Mouse (Mus musculus) T-helper 17 cell (primary cell): ENCODE measurements around the gene Tut7.

Experiments
- in situ Hi-C, 2 experiments: fragments of 300-600 bp; cut with MboI, MseI; formaldehyde crosslinking; loops; 1 replicate in 1 of 2; 2 replicates in 1 of 2; pipeline ENCODE4 v1.15.1; 2025; ENCODE audit warnings: high pct_unique_total_duplicates in 2 of 2

Gene Tut7

DNA sequence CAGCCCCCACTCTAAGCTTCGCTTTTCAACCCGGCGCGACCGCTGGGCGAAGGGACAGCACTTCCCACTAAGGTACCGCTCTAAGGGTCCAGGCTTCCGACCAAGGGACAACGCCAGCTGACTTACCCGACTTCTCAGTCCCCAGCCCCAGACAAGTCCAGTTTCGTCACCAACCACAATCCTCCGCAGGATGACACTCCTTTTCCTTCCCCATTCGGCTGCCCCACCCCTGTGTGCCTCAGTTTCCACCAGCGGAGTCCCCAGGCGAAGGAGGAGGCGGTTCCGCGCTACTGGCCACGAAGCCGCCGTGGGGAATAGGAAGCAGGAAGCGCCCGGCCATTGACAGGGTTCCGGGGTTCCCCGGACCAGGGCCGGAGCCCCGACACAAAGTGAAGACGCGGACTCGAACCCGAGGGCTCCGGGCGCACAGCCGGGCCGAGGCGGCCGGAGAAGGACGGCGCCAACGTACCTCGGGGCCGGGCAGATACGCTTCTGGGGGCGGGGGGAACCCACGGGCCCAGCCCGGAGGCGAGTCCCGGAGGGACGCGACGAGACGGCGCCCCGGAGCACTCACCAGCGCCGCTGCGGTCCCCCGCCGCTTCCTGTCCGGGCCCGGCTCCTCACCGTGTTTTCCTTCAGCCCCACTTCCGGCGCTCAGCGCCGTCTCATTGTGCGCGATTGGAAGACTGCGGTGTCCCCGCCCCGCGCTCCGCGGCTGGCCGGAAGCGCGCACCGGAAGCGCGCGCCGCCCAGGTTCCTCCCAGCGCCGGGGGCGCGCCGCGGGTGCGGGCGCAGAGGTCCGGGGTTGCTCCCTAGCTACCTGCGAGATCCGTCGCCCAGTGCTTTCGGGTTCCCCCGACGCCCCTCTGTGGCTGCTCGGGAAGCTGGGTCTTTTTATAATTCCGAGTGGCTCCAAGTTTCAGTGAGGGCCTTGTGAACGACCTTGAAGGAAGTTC is at the start of gene Tut7:
Gene Tut7, minus strand, starts transcription at position 641 of the 956 bp plus-strand sequence.
- in situ Hi-C loops, result no loop called here

DNA sequence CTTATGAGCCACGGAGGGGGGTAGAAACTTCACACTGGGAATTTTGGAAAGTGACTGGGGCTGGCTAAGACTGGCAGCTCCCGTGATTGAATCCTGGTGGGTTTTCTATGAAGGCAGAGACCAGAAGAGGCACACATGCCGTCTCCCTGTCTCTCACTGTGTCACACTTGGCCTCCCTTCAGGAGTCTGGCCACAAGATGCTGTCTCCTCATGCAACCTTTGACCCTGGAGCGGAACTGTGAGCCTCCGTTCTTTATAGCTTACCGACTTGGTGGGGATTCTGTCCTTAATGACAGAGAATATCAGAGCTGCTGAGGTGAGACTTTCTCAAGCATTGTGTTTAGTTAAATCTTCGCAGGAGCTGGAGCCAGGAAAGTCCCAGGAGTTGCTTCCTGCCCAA is 49.5 kb upstream of the Tut7 start:
- in situ Hi-C loops, result loop anchor here in 1 of 2 experiments (25.0 kb wide), 3 partner anchors 860 to 1090 kb away; no protein-coding TSS in a partner anchor

DNA sequence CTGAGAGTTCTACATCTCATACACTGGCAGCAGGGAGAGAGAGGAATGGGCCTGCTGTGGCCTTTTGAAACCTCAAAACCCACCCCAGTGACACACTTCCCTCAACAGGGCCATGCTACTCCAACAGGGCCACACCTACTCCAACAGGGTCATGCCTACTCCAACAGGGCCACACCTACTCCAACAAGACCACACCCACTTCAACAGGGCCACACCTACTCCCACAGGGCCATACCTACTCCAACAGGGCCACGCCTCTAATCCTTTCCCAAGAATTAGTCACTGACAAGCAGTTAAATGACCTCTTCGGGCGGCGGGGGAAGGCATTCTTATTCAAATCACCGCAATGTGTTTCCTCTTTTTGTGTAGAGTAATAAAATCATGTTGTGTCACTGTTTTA is 47.1 kb upstream of the Tut7 start:
- in situ Hi-C loops, result loop anchor here in 1 of 2 experiments (25.0 kb wide), 3 partner anchors 858 to 1092 kb away; no protein-coding TSS in a partner anchor

DNA sequence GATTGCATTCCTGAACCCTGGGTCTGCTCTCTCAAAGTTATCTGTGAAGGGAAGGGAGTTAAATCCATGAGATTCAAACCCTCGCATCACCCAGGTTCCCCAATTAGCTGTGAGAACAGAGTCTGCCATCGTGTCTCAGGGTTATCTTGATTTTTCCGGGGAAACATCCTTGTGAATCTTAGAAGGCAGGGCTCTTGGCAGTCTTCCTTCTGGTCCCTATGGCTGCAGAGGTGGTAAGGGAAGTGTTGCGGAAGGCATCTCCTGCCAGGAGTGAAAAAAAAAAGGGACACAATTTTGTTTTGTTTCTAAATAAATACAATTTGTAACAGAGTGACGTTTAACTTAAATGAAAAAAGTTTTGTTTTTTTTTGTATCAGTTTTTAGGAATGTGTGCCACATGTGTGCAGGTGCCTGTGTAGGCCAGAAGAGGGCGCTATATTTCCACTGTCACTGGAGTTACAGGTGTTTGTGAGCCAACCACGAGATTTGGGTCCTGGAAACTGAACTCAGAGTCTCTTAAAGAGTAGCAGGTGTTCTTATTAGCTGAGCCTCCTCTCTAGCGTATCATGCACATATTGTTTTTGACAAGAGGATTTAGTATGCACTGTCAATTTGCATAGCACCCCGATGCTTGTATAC is 45.2 kb upstream of the Tut7 start:
- in situ Hi-C loops, result loop anchor here in 1 of 2 experiments (10.0 to 25.0 kb wide), 4 partner anchors 607 to 1094 kb away; no protein-coding TSS in a partner anchor

DNA sequence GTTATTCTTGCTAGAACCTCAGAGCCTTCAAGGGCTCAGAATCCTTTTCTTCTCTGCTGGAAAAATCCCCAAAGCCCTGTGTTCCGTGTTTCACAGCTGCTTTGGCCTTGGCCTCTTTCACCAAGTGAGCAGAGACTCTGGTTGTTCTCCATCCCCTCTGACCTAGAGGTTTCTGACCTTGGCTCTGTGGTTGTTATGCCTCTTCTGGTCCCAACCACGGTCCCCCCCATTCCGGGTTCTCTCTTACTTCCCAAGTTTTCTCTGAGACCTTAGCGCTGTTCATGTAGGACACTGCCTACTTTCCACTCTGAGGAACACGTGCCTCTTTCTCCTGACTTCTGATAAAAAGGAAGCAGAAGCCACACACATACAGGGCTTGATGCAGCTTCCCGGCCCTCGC is 44.2 kb upstream of the Tut7 start:
- in situ Hi-C loops, result loop anchor here in 1 of 2 experiments (10.0 to 25.0 kb wide), 4 partner anchors 608 to 1095 kb away; no protein-coding TSS in a partner anchor

DNA sequence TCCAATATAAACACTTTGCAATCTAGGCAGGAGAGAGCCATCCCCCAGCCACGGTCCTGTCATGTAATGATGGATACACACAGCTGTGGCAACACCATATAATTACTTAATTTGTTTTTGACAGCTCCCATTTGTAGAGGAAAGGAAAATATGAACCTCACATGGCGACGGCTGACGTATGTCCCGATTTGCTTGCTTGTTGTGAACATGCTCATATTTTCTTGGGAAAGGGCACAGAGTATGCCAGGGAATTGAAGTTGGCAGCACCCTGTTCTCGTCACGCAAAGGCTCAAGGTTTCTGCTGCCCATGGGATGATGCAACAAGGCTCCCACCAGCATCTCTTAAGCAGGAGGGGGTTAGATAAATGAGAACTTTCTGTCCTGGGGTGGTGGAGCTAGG is 36.6 kb upstream of the Tut7 start:
- in situ Hi-C loops, result loop anchor here in 1 of 2 experiments (25.0 kb wide), 3 partner anchors 847 to 1103 kb away; no protein-coding TSS in a partner anchor

DNA sequence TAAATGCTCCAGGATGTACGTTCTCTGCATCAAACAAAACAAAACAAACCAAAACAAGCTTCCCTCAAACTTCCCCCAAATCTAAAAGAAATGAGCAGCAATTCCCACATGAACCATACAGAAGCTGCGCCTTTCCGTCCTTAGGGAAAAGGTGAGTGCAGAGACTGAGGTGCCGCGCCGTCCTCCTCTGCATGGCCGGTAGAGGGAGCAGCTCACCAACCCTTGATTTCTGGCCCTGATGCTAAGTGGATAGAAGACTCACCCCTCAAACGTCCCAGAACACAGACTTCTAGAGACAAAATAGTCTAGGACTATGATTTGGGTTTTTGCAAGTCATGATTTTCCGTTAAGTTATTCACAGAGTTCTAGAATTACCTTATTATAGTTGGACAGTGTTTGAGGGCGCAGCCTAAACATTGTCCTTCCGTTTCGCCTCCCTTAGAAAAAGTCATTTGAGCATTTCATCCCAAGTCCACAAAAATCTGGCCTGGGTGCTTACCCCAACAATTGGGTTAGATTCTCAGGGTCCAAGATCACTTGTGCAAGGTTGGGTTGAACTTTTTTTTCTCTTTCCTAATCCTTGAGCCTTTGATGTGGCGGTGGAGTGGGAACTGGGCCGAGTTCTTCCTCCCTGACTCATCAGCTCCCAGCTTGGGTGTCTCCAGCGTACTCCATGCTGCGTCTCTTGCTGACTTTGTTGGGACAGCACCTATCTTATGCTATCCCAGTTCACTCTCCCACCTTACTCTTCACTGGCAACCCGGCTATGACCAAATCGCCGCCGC is 33.5 kb upstream of the Tut7 start:
- in situ Hi-C loops, result loop anchor here in 1 of 2 experiments (25.0 kb wide), 3 partner anchors 844 to 1106 kb away; no protein-coding TSS in a partner anchor

DNA sequence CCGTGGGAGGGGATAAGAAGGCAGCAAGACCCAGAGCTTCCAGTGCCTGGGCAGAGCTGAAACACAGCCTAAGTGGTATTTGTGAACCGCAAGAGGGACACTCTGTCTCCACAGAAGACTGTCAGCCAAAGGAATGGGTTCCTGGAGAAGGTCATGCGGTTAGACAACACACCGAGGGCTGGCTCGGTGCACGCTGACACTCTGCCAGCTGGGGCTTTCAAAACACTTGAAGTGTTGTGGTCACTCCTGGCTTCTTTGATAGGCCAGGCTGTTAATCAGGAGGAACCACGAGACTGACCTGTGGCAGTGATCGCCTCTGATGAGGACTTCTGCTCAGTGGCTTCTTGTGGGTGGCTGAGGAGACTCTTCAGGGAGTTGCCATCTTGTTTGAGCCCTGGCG is 30.5 kb upstream of the Tut7 start:
- in situ Hi-C loops, result loop anchor here in 1 of 2 experiments (25.0 kb wide), 3 partner anchors 841 to 1109 kb away; no protein-coding TSS in a partner anchor

DNA sequence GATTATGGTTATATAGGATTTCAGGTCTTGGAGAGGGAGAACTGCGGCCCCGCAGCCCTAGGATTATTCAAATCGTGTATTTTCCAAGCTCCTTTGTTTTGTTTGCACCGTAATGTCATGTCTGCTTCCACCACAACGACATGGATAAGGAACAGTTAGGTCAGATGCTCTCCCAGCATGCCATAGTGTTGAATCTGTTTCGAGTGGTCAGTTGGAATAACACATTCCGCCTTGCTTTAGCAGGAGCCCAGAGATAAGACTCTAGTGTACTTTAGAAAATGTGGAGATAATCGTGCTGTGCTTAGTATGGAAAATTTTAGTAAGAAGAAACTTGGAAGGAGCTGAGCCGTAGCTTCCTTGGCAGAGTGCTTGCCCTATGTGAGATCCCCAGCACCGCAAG is 27.4 kb upstream of the Tut7 start:
- in situ Hi-C loops, result loop anchor here in 1 of 2 experiments (25.0 kb wide), 3 partner anchors 838 to 1112 kb away; no protein-coding TSS in a partner anchor

DNA sequence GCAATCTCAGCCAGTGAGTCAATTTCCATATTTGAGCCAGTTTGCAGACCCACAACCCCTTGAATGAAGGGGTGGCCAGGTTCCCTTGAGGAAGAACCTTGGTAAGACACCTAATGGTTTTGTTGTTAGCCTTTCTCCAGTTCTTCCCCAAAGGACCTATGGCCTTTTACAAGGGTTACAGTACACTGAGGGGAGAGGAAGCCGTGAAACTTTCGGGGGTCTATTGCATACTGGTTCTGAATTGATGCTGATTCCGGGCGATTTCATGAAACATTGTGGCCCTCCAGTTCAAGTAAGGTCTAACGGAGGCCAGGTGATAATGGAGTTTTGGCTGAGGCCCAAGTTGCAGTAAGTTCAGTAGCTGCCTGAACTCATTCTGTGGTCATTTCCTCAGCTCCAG is 21.7 kb upstream of the Tut7 start:
- in situ Hi-C loops, result loop anchor here in 1 of 2 experiments (10.0 kb wide), 1 partner anchor 890 kb away; no protein-coding TSS in a partner anchor

DNA sequence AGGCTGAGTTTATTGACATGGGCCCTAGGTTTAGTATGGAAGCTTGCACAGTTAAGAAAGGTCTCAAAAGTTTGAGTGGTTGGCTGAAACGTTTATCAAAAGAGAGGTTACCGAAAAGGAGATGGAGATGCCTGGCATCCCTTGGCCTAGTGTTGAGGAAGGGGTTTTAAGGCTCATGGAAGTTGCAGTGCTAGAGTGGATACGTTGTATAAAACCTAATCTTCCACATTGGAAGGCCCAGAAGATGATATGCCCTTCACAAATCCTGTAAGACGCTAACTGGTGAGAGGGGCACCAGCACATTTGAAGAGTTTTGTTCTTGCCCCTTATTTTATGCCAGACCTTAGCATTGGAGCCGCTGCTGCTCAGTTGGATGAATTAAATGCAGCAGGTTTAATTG is 21.0 kb upstream of the Tut7 start:
- in situ Hi-C loops, result loop anchor here in 1 of 2 experiments (10.0 kb wide), 1 partner anchor 891 kb away; no protein-coding TSS in a partner anchor

DNA sequence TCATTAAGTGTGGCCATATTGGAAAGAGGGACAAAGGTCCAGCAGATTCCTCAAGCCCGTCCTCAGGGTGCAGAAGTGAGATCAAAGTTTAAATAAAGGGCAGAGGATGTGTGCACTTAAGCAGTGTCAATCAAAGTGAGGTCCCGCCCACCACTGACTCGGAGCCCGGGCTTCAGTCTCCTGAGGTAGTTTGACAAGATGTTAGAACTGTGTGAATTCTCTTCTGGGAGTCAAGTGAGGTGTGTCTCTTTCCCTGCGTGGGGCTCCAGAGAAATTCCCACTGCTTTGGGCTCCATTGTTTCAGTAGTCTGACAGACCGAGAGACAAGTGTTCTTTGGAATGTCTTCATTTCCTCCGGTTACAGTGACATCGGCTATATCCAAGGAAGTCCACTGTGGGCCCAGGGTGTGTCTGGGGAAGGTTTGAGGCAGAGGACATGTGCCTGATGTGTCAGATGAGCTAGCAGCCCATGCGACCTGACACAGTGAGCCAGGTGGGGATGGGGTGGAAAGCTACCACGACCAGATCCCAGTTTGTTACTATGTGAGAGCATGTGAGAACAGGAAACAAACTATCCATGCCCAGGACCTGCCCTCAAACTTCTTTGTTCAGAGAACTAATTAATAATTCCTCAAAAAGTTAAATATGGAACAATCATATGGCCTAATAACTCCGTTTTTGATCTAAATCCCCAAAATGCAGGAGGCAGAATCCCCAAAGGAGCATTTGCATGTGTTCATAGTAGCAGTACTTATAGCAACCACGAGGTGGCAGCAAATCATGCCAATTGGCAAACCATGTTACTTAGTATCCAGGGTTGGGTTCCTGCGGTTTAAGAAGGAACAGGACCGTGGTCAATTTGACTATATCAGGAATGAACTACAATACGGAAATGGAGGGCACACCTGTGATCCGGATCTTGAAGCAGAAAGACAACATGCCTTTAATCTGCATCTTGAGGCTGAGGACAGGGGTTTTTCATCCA is 19.6 kb upstream of the Tut7 start:
- in situ Hi-C loops, result loop anchor here in 1 of 2 experiments (10.0 kb wide), 1 partner anchor 892 kb away; no protein-coding TSS in a partner anchor

DNA sequence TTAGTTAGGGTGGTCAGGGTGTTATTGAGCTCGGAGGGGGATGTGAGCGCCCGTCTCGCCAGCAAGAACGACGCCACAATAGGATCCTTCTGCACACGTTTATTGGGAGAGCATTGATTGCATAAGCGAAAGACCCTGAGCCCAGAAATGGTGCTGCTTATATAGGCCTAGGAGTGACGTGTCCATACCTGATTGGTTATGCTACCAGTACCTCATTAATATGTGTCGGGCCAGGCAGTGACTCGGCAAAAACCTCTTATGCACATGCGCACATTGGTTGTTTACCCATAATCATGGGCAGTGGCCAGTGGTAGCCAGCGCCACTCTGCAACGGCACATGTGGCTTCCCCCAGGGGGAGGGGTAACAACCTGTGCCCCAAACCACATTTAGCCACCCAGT is 18.8 kb upstream of the Tut7 start:
- in situ Hi-C loops, result loop anchor here in 1 of 2 experiments (10.0 kb wide), 1 partner anchor 893 kb away; no protein-coding TSS in a partner anchor

DNA sequence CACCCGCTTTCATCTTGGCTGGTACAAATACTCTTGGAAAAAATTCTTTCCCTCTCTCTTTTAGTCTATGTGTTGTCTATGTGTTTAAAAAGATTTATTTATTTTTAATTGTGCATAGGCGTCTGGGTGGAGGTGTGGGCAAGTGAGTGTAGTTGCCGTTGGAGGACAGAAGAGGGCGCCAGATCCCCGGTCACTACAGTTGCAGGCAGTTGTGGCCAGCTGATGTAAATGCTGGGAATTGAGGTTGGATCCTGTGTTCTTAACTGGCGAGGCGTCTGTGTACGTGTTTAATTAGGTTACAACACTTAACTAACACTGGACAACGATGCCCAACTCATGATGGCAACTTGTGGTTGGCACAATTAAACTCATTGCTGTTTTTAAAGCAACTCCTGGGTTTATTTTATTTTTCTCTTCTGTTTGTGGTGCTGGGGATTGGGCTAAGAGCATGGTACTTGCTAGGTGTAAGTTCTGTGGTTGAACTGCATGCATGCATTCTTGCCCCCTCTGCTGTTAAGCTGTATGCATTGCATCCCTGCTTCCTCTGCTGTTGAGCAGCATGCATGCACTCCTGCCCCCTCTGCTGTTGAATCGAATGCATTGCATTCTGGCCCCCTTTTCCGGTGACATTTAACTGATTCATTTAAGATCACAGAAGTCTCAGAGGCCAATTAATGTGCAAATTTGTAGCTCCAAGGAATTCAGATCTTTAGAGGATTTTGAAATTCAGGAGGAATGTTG is 17.7 kb upstream of the Tut7 start:
- in situ Hi-C loops, result loop anchor here in 1 of 2 experiments (10.0 kb wide), 1 partner anchor 894 kb away; no protein-coding TSS in a partner anchor

DNA sequence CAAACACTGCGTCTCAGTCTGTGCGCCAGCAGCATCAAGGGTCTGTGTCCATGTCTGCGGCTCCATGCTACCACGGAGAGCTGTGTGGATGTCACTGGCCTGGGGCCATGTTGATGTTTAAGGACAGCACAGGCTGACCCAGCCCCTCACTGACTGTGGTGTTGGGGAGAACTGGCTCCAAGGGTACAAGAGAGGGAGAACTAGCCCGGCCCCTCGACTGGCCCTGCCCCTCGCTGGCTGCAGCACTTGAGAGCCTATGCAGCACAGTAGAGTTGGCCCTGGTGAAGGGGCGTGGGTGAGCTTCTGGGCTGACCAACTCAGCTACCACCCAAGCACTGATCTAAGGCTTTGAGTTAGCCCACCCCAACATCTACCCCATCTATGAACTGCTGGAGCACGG is 16.4 kb upstream of the Tut7 start:
- in situ Hi-C loops, result no loop called here

DNA sequence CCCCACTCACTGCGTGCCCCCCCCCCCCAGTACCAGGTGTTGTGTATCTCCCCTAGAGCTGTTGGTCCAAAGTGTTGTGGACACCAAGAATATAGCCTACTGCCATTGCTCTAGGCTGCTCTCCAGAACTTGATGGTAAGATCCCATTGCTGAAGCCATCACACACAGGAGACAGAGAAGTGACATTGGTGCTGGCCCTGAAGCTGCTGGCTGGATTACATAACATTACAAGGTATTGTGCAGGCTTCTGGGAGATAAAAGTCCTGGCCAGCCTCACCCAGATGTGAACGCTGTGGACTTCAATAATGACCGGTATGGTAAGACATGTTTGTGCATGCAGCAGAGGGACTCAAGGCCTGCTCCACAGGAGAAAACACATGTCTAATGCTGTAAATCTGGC is 15.5 kb upstream of the Tut7 start:
- in situ Hi-C loops, result no loop called here

DNA sequence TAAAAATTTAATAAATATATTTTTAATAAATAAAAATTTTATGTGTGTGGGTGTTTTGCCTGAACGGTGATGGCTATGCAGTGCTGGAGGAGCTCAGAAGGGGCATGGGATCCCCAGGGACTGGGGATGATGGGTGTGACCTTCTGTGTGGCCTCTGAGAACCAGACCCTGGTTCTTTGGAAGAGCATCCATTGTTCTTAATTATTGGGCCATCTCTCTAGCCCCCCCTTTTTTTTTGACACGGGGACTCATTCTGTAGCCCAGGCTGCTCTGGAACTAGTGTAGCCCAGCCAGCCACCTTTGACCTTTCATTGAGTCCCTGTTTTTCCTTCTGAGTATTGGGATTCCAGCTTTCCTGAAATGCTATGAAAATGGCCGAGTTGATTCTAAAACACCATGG is 13.9 kb upstream of the Tut7 start:
- in situ Hi-C loops, result no loop called here

DNA sequence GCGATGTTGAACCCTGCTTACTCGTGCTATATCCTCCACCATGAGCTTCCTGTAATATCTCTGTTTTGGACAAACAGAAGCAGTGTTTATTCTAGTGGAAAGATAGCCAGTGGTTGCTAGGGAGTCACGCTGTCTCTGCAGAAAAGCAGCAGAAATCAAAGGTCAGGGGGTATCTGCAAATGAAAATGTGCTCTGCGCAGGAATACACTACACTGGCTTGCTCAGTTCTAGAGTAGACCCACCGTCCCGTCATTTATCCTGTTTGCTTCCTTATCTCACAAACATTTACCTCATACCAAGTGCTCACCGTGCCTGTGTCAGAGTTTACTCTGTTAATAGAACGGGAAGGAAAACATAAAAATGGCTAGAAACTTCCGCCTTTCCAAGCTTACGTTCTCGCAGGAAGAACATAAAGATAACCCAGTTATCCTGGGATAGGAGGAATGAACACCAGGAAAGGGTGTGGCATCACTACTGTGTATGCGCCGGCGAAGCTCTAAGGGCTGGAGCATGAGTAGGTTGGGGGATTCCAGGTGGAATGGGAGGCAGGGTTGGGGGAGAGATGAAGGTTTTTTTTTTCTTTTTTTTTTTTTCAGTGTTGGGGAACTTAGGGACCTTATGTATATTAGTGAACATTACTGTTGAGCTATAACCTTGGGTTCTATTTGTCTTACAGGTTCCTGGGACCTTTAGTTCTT is 13.3 kb upstream of the Tut7 start:
- in situ Hi-C loops, result no loop called here
